Mouse (Mus musculus): ENCODE data around the gene Trem2. TPM values are rescaled to one million over a fixed set of nuclear protein-coding genes. Genes with fewer than 3 reads are reported as not detected.

Trem2 gene
- polyA plus RNA-seq (2017; shearing (Covaris generic)) = not detected

DNA sequence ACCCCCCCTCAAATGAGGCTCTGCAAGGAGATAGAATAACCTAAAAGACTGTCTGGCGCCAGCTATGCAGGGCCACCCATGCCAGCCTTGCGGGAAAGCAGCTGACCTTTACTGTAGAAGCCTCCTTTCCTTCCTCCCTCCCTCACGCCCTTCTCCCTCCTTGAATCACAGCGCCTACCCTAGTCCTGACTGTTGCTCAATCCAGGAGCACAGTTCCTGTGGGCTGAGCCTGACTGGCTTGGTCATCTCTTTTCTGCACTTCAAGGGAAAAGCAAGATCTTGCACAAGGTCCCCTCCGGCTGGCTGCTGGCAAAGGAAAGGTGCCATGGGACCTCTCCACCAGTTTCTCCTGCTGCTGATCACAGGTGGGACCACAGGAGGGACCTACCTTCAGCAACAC is at the start of gene Trem2:
TSS of gene Trem2 (plus strand) at position 171 of the 400 bp plus-strand sequence.

DNA sequence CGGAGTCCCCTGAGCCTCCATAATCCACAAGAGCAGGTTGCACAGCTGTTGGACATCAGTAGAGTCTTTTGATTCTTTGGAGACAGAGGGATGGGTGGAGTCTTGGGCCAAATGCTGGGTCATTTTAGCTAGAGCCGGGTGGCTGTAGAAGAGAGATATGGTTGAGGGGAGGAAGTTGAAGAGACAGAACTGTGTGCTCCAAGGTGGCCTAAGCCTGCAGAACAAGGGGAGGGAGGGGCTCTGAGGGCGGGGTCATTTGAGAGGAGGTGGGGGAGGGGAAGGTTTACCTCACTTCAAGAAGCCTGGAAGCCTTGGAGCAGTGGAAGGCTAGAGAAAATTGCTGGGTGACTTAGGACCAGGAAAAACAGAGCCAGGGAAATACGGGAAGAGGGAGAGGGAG is 47.0 kb upstream of the Trem2 start, which contains the start of gene Treml2:
TSS of gene Treml2 (plus strand) at position 296 of the 400 bp plus-strand sequence.

DNA sequence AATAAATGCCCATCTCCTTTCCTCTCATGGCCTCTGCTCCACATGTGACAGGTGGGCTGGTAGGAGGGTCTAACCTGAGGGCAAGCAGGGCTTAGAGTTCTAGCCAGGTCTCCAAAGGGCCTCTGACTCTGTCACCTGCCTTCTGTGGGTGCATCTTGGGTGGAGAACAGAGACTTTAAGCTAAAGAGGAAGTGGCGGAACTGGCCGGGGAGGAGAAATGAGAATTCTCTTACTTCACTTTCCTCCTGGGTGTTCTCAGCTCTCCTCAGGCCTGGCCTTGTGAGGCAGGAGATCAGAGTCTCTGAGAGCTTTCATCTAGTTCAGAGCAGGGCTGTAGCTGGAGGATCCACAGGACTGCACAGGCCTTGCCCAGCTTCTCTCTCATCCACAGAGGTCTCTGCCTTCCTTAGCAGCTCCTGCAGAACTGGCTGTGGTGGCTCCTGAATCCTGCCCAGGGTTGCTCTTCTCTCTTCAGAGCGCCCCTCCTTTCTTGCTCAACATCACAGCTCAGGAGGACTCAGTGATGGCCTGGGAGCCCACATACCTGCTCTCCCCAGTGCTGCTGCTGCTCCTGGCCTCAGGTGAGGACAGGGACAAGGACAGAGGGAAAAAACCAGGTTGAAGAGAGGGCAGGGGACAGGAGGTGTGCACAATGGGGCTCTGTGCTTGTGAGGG is 30.2 kb upstream of the Trem2 start, which contains the start of gene B430306N03Rik:
TSS of gene B430306N03Rik (plus strand) at position 237 of the 675 bp plus-strand sequence.

DNA sequence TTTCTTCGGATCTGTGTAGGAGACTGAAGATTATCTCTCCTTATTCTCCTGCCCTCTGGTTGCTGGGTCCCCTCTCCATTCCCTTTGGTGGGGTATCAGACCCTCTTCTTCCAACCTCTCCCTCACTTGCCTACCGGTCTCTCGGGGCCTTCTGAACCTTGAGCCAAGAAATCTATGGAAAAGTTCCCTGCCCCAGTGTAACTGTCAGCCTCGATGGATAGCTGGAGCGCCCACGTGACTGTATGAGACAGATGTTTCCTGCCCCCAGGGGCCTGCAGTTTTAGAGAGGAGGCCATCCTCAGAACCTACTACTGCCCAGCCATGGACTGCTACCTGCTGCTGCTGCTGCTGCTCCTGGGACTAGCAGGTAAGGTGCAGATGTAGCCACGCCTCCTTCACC is 13.4 kb downstream of the Trem2 start, which contains the start of gene Treml1:
TSS of gene Treml1 (plus strand) at position 301 of the 400 bp plus-strand sequence.

Other genes starting within 250 kb of the Trem2 start
- not detected for gene 9830107B12Rik, start 200.1 kb upstream of the Trem2 start, polyA plus RNA-seq (2017; shearing (Covaris generic))
- not detected for gene A530064D06Rik, start 179.1 kb upstream of the Trem2 start, polyA plus RNA-seq (2017; shearing (Covaris generic))
- gene Trem1, start 113.6 kb upstream of the Trem2 start, polyA plus RNA-seq (2017; shearing (Covaris generic)) = not detected
- not detected for gene Trem3, start 98.6 kb upstream of the Trem2 start, polyA plus RNA-seq (2017; shearing (Covaris generic))
- 5.6 TPM for gene Treml4, start 82.1 kb upstream of the Trem2 start, polyA plus RNA-seq (2017; shearing (Covaris generic))
- 22.9 TPM for gene Treml2, start 46.9 kb upstream of the Trem2 start, polyA plus RNA-seq (2017; shearing (Covaris generic))
- gene B430306N03Rik, start 30.3 kb upstream of the Trem2 start, polyA plus RNA-seq (2017; shearing (Covaris generic)) = 4.3 TPM
- not detected for gene Treml1, start 13.5 kb downstream of the Trem2 start, polyA plus RNA-seq (2017; shearing (Covaris generic))
- gene Nfya, start 63.5 kb downstream of the Trem2 start, polyA plus RNA-seq (2017; shearing (Covaris generic)) = 8.0 TPM
- gene Oard1, start 63.6 kb downstream of the Trem2 start, polyA plus RNA-seq (2017; shearing (Covaris generic)) = 97.7 TPM
- 5.7 TPM for gene Apobec2, start 86.5 kb downstream of the Trem2 start, polyA plus RNA-seq (2017; shearing (Covaris generic))
- not detected for gene Tspo2, start 105.1 kb downstream of the Trem2 start, polyA plus RNA-seq (2017; shearing (Covaris generic))
- 43.9 TPM for gene Unc5cl, start 108.5 kb downstream of the Trem2 start, polyA plus RNA-seq (2017; shearing (Covaris generic))